Mouse (Mus musculus): Measurements from ENCODE around the gene Zfx. TPM values are rescaled to one million over a fixed set of nuclear protein-coding genes. Genes with fewer than 3 reads are reported as not detected.
A peak's percentile ranks its signal among the peaks of the same experiment; 100 is the strongest.

Zfx gene
- polyA plus RNA-seq (2012; rRNA removed) (2.6 and 4.1 TPM in 2 replicates), polyA plus RNA-seq (2014; fragmentation: Nextera tagmentation; extraction: Ambion mirVana) (12.9 and 13.8 TPM in 2 replicates)

- TF ChIP-seq CTCF (IDR thresholded peaks at IDR 0.05; ENCODE audit: low read depth): no peak
- WGBS (ENCODE audit: insufficient replicate concordance): 16% methylated on average over 54 of the region's 82 CpGs
- no peaks in the 10 kb centered on the region for H3K36me3 ChIP-seq (replicated peaks; ENCODE audit: control insufficient read depth, insufficient read depth, low read depth)
Observed at GRCm38 (mm10) chrX:94123059-94123839, at the start of gene Zfx. Gene Zfx (minus strand): TSS chrX:94123702.

GRCm38 (mm10) chrX:94169348-94169747 is 45.8 kb upstream of the Zfx start:
- 36% methylated on average over 6 of the region's 6 CpGs for WGBS (ENCODE audit: insufficient replicate concordance)
- H3K4me2 ChIP-seq (ENCODE audit: low read depth): no peak overlapping the region
- no peaks in the 10 kb centered on the region for H3K9me3 ChIP-seq (ENCODE audit: control insufficient read depth, low read length)
- DNase-seq (ENCODE audit: low read depth in 3 of 3, low spot score in 3 of 3) (no peak), ATAC-seq (ENCODE audit: insufficient read depth) (no peak)
- H3K36me3 ChIP-seq (replicated peaks; ENCODE audit: control insufficient read depth, insufficient read depth, low read depth): no peaks in the 10 kb centered on the region
- no peaks in the 10 kb centered on the region for H3K4me1 ChIP-seq (replicated peaks; ENCODE audit: control insufficient read depth in 2 of 2, insufficient read depth in 2 of 2, low read length in 1 of 2)
- TF ChIP-seq EP300 (IDR thresholded peaks at IDR 0.05; ENCODE audit: low read depth) (no peak), CTCF (IDR thresholded peaks at IDR 0.05; ENCODE audit: low read depth) (no peak)
- no peak overlapping the region for H3K9ac ChIP-seq (replicated peaks)
- no peaks in the 10 kb centered on the region for H3K27me3 ChIP-seq (ENCODE audit: control insufficient read depth, insufficient read depth, low read length)
- H3K4me3 ChIP-seq (ENCODE audit: insufficient read depth in 1 of 2, low read depth in 2 of 2, low read length in 2 of 2): no peak overlapping the region
- H3K27ac ChIP-seq: no peak overlapping the region

More at GRCm38 (mm10) chrX:94123059-94123839, at the start of gene Zfx:
- Histone ChIP-seq H3K4me2 (ENCODE audit: low read depth) (peak within 1 kb of the TSS; percentile 75), H3K4me3 (ENCODE audit: insufficient read depth in 1 of 2, low read depth in 2 of 2, low read length in 2 of 2) (peak within 1 kb of the TSS; percentile 73 to 86), H3K27me3 (ENCODE audit: control insufficient read depth, insufficient read depth, low read length) (peaks cover 2% of the 10 kb centered on the region; the same call in 1 of the 2 replicates), H3K27ac (peak within 1 kb of the TSS; percentile 88), H3K9me3 (ENCODE audit: control insufficient read depth, low read length) (no peaks in the 10 kb centered on the region), H3K4me1 (replicated peaks; ENCODE audit: control insufficient read depth in 2 of 2, insufficient read depth in 2 of 2, low read length in 1 of 2) (peaks cover 0 to 7% of the 10 kb centered on the region in 2 experiments; a peak in 3 of 4 replicates), H3K9ac (replicated peaks) (peak within 1 kb of the TSS; percentile 86)
- ATAC-seq (ENCODE audit: insufficient read depth) (peak; percentile 80), DNase-seq (ENCODE audit: low read depth in 3 of 3, low spot score in 3 of 3) (peak in 2 of 3 experiments; percentile 29 to 38)

GRCm38 (mm10) chrX:94152251-94152830 is 28.8 kb upstream of the Zfx start:
- Histone ChIP-seq H3K4me3 (ENCODE audit: insufficient read depth in 1 of 2, low read depth in 2 of 2, low read length in 2 of 2) (no peak overlapping the region), H3K9me3 (ENCODE audit: control insufficient read depth, low read length) (no peaks in the 10 kb centered on the region), H3K36me3 (replicated peaks; ENCODE audit: control insufficient read depth, insufficient read depth, low read depth) (no peaks in the 10 kb centered on the region), H3K4me2 (ENCODE audit: low read depth) (no peak overlapping the region), H3K9ac (replicated peaks) (no peak overlapping the region), H3K4me1 (replicated peaks; ENCODE audit: control insufficient read depth in 2 of 2, insufficient read depth in 2 of 2, low read length in 1 of 2) (0 out of 4 replicates have a peak, but pooled peaks cover 0 to 3% of the 10 kb centered on the region in 2 experiments), H3K27me3 (ENCODE audit: control insufficient read depth, insufficient read depth, low read length) (peaks cover 2% of the 10 kb centered on the region; the same call in 1 of the 2 replicates), H3K27ac (no peak overlapping the region)
- no peak for TF ChIP-seq EP300 (IDR thresholded peaks at IDR 0.05; ENCODE audit: low read depth)
- TF ChIP-seq CTCF (IDR thresholded peaks at IDR 0.05; ENCODE audit: low read depth): no peak
- 53% methylated on average over 9 of the region's 11 CpGs for WGBS (ENCODE audit: insufficient replicate concordance)
- no peak for ATAC-seq (ENCODE audit: insufficient read depth)
- no peak for DNase-seq (ENCODE audit: low read depth in 3 of 3, low spot score in 3 of 3)

- Histone ChIP-seq H3K36me3 (replicated peaks; ENCODE audit: control insufficient read depth, insufficient read depth, low read depth) (no peaks in the 10 kb centered on the region), H3K4me2 (ENCODE audit: low read depth) (no peak overlapping the region), H3K9me3 (ENCODE audit: control insufficient read depth, low read length) (no peaks in the 10 kb centered on the region), H3K4me1 (replicated peaks; ENCODE audit: control insufficient read depth in 2 of 2, insufficient read depth in 2 of 2, low read length in 1 of 2) (0 out of 4 replicates have a peak, but pooled peaks cover 0 to 3% of the 10 kb centered on the region in 2 experiments), H3K4me3 (ENCODE audit: insufficient read depth in 1 of 2, low read depth in 2 of 2, low read length in 2 of 2) (no peak overlapping the region), H3K9ac (replicated peaks) (no peak overlapping the region), H3K27ac (no peak overlapping the region), H3K27me3 (ENCODE audit: control insufficient read depth, insufficient read depth, low read length) (peaks cover 5% of the 10 kb centered on the region; the same call in 1 of the 2 replicates)
- TF ChIP-seq EP300 (IDR thresholded peaks at IDR 0.05; ENCODE audit: low read depth) (no peak), CTCF (IDR thresholded peaks at IDR 0.05; ENCODE audit: low read depth) (no peak)
- 64% methylated on average over 19 of the region's 19 CpGs for WGBS (ENCODE audit: insufficient replicate concordance)
- ATAC-seq (ENCODE audit: insufficient read depth) (no peak), DNase-seq (ENCODE audit: low read depth in 3 of 3, low spot score in 3 of 3) (no peak)
Observed at GRCm38 (mm10) chrX:94150471-94150870, 27.0 kb upstream of the Zfx start.
